Mouse (Mus musculus): Measurements from ENCODE around the gene Osbpl8.
"Not testable (repeated sequence)": the region's sequence is repeated elsewhere in the genome, so short reads cannot be mapped to it uniquely, and the experiment has no call there.

The Osbpl8 gene

DNA sequence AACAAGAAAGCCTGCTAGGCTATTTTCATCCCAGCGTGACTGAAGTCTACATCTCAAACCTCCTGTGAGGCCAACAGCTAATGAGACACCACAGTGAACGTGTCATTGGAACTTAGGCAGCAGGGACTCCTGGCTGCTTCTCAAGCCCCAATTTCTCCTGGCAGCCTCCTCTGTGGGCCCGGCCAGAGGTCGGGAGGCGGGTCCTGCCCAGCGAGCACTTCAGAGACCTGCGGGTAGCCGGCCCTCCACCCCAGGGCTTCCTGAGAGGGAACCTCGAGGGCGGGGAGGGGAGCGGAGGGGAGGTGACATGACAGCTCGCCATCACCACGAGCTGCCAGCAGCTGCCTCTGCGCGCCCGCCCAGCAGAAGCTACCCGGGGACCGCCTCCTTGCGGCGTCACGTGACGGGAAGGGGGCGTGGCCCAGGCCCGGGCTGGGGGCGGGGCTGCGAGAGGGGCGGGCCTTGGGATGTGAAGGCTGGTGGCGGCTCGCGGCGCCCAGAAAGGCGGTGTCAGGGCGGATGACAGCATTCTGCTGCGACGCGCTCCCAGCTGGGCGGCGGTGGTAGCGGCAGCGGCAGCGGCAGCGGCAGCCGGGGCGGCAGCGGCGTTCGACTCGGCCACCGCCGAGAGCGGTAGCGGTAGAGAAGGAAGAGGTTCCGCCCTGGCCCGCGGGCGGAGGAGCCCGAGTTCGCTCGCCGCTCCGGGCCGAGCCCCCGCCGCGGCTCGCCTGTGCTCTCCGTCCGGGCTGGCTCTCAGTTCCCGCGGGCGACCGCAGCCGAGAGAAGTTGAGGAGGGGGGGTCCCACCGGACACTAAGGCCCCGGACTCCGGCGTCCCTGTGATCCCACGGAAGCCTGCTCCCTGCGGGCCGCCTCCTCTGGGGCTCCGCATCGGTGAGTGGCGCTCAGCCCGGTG, at the start of gene Osbpl8:
Osbpl8 (plus strand) TSS at position 449 of the 915 bp plus-strand sequence.
- DNase-seq (ENCODE audit: low spot score), result peak; percentile 100

GRCm38 (mm10) chr10:111117198-111117845, 47.2 kb upstream of the Osbpl8 start:
- no peak for DNase-seq (ENCODE audit: low spot score)

DNA sequence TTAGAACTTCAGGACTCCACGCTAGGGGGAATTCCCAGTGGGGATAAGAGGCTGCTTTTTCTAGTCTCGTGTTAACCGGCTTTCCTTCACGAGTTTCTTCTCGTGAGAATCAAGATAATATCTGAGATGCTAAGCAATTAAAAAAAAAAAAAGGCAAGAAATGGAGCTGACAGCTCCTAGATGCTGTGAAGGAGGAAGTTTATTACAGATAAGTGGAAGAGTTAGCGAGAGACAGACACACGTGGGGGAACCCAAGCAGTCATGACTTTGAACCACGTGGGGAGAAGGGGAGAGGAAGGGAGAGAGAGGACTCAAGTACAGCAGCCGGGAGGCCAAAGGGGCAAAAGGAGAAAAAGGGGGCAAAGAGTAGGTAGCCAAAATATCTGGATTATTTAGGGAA, 46.3 kb upstream of the Osbpl8 start:
- no peak for DNase-seq (ENCODE audit: low spot score)

DNA sequence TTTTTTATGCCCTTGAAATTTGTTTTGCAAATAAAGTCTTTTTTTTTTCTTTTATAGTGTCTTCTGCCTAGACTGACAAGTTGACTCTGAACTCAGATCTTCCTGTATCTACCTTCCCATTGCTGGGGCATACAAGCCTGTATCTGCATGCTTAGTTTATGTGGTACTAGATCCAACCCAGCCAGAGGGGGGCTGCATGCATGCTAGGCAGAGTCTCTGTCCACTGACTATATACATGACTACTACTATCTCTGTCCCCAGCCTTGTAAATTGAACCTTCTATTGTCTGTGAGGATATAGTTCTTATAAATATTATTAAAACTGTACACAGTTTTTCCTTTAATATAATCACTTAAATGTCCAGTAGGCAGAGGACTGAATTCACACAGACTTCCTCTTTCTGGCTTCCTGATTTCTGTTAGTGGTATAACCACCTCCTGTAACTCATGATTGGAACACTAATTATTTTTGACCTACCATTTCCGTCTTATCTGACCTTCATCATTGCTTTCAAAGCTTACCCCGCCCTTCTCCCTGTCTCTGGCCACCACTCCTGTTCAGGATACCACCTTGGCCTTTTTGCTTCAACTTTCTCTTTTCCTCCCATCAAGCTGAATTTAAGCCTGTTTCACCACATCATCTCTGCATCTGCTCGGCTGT, 45.4 kb upstream of the Osbpl8 start:
- no peak for DNase-seq (ENCODE audit: low spot score)

GRCm38 (mm10) chr10:111119756-111120155, 44.8 kb upstream of the Osbpl8 start:
- DNase-seq (ENCODE audit: low spot score), result no peak

DNA sequence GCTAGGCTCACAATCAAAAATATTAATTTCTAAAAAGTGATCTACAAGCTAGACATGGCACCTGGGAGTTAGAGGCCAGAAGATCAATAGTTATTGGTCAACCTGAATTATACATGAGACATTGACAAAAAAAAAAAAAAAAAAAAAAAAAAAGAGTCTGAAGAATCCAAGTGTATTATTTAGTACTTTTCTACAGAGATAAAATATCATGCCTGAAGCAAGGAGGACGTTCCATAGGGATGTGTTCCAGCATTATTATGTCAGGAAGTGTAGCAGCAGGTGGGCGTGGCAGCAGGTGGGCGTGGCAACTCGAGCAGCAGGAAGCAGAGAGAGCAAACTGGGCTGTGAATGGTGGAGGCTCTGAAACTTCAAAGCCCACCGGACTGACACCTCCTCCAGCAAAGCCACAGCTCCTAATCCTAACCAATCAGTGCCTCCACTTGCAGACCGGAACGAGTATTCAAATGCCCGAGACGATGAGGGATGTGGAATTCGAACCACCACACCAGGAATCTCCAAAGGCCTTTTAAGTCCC, 41.6 kb upstream of the Osbpl8 start:
- DNase-seq (ENCODE audit: low spot score), result no peak

DNA sequence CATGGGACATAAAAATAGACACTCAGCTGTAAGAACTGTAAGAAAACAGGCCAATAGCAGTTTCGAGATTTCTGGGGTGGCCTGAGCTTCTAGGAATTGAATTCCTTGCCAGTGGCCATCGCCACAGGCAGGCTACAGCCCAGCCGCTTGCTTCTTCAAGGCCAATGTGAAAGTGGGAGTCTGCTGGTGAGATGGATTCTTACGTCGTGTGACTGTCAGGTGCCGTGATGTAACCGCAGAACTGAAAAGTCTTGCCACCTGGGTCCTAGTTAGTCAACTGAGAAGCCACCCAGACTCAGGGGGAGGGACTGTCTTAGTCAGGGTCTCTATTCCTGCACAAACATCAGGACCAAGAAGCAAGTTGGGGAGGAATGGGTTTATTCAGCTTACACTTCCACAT, 40.4 kb upstream of the Osbpl8 start:
- DNase-seq (ENCODE audit: low spot score), result no peak

- DNase-seq (ENCODE audit: low spot score), result no peak
Measured at GRCm38 (mm10) chr10:111124767-111125315, 39.7 kb upstream of the Osbpl8 start.

GRCm38 (mm10) chr10:111127388-111127787, 37.2 kb upstream of the Osbpl8 start:
- no peak for DNase-seq (ENCODE audit: low spot score)

DNA sequence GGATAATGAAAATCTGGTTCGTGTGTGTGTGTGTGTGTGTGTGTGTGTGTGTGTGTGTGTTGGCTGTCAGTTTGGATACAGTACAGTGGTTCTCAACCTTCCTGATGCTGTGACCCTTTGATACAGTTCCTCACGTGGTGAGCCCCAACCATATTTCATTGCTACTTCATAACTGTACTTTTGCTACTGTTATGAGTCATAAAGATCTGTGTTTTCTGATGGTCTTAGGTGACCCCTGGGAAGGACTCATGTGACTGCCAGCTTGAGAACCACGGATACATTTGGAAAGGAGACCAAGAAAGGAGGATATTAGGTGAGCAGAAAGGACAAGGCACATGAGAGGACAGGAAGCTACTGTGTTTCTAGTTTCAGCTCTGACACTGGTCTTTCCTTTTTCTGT, 36.1 kb upstream of the Osbpl8 start:
- no peak for DNase-seq (ENCODE audit: low spot score)

GRCm38 (mm10) chr10:111129867-111130620, 34.5 kb upstream of the Osbpl8 start:
- no peak for DNase-seq (ENCODE audit: low spot score)

- no peak for DNase-seq (ENCODE audit: low spot score)
Measured at GRCm38 (mm10) chr10:111130872-111131271, 33.7 kb upstream of the Osbpl8 start.

DNA sequence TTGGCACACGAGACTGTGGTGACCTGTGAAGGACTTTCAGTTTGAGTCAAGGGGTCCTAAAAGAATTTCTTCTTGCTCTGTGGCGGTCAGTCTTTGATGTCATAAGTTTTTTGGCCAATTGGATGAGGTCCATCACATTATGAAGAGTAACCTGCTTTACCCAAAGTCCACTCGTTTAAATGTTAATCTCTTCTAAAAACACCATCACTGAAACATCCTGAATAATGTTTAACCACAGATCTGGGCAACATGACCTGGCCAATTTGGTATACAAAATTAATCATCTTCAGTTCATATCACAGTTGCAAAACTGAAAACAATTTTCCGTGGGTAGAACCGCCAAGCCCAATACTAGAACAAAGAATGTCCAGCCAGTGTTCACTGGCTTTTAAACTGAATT, 31.3 kb upstream of the Osbpl8 start:
- no peak for DNase-seq (ENCODE audit: low spot score)

DNA sequence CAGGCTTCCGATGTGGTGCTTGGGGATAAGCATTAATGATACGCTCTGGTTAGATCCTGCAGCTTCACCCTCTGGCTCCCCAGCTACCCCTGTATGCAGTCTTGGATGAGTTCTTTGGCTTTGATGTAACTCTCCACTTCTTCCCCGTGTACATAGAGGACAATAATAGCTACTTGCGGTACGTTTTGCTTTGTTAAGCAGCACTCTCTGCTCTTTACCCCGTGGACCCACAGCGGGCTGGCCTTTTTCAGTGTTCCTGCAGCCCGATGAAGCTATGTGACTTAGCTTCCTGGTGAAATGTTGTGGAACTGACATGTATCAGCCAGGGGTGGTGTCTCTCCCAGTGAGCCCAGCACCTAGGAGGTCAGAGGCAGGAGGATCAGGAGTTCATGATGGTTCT, 30.6 kb upstream of the Osbpl8 start:
- no peak for DNase-seq (ENCODE audit: low spot score)

DNA sequence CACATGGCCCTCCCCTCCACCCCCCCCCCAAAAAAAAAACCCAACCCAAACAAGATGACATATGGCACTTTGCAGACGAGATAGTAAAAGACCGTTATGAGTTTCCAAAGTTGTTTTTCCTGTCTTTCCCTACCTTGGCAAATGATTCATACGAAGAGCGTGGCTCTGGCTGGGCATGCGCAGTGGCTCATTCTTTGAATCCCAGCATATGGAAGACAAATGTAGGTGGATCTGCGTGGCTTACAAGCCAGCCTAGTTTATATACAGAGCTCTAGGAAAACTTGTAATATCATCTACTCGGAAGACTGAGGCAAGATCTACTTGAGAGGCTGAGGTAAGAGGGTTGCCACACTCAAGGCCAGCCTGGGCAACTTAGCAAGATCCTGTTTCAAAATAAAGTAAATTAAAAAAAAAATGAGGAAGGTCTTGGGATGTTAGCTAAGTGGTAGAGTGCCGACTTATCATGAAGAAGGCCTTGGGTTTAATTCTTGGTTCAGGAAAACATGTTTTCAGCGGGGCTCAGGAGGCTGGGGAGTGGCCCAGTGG, 30.1 kb upstream of the Osbpl8 start:
- no peak for DNase-seq (ENCODE audit: low spot score)

GRCm38 (mm10) chr10:111136306-111136705, 28.2 kb upstream of the Osbpl8 start:
- not testable (repeated sequence) for DNase-seq (ENCODE audit: low spot score)

- no peak for DNase-seq (ENCODE audit: low spot score)
Measured at GRCm38 (mm10) chr10:111137905-111138304, 26.6 kb upstream of the Osbpl8 start.

DNA sequence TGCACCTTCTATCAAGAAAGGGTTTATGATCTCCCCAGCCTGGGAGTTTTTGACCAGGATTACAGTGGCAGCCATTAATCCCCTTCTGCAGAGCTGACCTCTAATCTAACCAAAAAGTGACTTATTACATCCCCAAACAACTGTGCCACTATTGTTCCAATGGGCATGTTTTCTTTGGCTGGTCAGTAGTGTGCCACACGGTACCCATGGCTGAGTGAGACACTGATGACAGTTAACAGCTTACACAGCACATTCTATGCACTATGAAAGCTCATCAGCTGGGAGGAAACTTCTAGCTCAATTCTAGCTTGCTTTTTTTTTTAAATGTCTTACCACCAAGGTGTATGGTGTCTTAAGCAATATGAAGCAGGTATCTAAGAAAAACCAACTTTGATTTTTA, 25.4 kb upstream of the Osbpl8 start:
- no peak for DNase-seq (ENCODE audit: low spot score)

DNA sequence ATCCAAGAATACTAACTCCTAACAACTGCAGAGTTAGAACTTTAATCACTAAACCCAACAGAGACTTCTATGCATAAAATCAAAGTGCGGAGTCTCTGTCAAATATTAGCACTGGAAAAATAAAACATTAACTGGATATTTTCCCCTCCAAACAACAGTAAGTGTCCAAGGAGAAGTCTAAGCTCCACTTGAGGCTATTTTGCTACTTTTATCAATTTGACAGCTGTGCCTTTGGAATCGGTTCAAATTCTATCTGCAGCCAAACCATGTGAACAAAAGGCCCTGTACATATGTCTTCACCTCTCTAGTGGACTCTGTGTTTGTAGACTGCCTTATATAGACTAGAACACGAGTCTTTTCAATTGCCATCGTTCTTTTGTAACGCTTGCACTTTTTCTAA, 24.7 kb upstream of the Osbpl8 start:
- DNase-seq (ENCODE audit: low spot score), result no peak

DNA sequence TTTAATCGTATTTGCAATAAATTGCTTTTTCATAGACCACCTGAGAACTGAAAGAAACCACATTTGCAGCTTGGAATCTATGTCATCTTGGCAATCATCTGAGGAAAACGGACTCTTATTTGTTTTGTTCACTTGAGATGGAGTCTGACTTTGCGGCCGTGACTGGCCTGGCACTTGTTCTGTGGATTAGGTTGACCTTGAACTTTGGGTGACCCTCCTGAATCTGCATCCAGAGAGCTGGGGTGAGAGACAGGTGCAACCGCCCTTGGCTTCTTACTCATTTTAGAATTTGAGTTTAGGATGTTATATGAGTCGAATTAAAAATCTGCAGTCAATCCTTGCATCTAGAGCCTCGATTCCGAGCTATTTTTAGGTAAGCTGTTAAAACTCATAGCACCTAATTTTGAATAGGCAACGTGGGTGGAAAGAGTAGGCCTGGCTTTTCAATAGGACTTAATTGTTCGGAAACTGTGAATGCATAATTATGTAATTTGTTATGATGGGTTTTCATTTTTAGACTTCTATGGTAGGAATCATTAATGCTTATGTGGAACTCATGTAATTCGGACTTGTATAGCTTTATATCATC, 20.1 kb upstream of the Osbpl8 start:
- DNase-seq (ENCODE audit: low spot score), result no peak

DNA sequence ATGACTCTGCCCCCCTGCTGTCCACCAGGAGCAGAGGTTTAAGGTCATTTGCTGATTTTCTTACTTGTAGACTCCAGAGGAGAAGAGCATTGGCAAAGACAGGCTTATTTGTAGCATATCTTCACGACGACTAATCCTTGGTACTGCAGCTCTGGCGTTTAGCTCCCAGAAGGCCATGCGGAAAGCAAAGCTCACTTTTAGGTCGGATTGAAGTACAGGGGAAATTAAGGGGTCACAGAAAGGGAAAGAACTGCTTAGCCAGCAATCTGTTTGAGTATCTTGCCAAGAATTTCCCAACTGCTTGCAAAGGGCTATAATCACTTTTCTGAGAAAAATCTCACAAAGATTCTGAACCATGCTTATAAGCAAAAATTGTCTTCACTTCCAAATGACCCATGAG, 14.8 kb upstream of the Osbpl8 start:
- no peak for DNase-seq (ENCODE audit: low spot score)
